Mouse (Mus musculus): ENCODE results near the gene Sdk2.

DNA sequence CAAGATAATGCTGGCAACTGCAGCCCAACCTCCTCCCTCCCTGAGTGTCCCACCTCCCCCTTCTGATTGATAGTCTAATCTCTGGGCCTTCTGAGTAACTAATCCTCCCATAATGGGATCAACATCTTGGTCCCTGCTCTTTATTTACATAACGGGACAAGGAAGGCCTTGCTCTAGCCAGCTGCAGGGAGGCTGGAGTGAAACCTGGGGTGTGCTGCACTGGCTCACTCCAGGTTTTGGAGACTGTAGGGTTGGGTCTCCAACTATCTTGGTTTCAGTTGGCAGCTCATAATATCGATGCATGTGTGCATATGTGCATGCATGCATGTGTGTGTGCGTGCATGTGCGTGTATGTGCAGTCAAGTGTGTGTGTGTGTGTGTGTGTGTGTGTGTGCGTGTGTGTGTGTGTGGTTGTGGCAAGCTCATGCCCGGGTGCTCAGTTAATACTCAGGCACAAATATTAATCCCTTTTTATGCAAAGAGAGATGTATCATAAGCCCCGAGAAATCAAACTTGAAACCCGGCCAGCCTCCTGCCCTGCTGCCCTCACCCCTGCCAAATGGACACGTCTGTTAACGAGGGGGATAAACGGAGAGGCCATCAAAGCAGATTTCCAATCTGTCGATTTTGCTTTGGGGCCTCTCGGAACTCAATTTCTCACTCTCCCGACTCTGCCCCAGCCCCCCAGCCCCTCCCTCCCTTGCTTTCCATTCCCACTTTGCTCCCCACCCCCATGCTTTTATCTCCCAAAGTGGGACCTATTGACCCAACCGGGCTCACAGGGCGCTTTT, 91.8 kb downstream of the Sdk2 start:
- TF ChIP-seq CTCF (IDR thresholded peaks at IDR 0.05) (no peak), EP300 (IDR thresholded peaks at IDR 0.05) (no peak)
